14 mouse cellular contexts compared by ENCODE assay signal in genomic region chr11:67023802-67024340, GRCm38 (mm10). TPM values are rescaled to one million over a fixed set of nuclear protein-coding genes. Genes with fewer than 3 reads are reported as not detected.
DNase-seq lines count a peak whose midpoint lies in the region; ATAC-seq and TF ChIP-seq lines count a peak whose summit lies in the region.
"Had no signal": no experiment of that assay in that cellular context is flagged by ENCODE, and none has a peak within 500 bp of the region (broad histone marks: within the 10 kb centered on the region; RNA-seq: fewer than 3 reads in every experiment).

No protein-coding gene starts in this region.

- TF ChIP-seq POLR2A in MEL (IDR thresholded peaks at IDR 0.05; ENCODE audit: control insufficient read depth in 1 of 2, insufficient read depth in 1 of 2, low read depth in 1 of 2, low read length in 2 of 2, poor library complexity in 1 of 2), result no peak

- H3K4me2 ChIP-seq in forebrain, embryonic 12.5 days, result 0 out of 2 replicates have a peak overlapping the region, but pooled peaks have one; percentile 69
- H3K4me2 ChIP-seq in forebrain, embryonic 11.5 days (ENCODE audit: low read depth, low read length, severe bottlenecking), result no peak overlapping the region
- H3K4me2 ChIP-seq in liver, embryonic 11.5 days, result peak overlapping the region; percentile 56
- H3K4me2 ChIP-seq in liver, embryonic 13.5 days, result peak overlapping the region; percentile 79

- peaks cover 13% of the 10 kb centered on the region; the same call in 1 of the 2 replicates for H3K27me3 ChIP-seq in forebrain, embryonic 12.5 days
- H3K27me3 ChIP-seq in forebrain, embryonic 11.5 days (ENCODE audit: control insufficient read depth, insufficient read depth, low read length), result no peaks in the 10 kb centered on the region
- H3K27me3 ChIP-seq in liver, embryonic 11.5 days (replicated peaks; ENCODE audit: control insufficient read depth, insufficient read depth, low read length), result peaks cover 2% of the 10 kb centered on the region; the same call in 1 of the 2 replicates
- H3K27me3 ChIP-seq in MEL (ENCODE audit: control insufficient read depth in 1 of 2, insufficient read depth in 2 of 2, low read length in 2 of 2), result no peaks in the 10 kb centered on the region
- H3K27me3 ChIP-seq in liver, embryonic 13.5 days, result peaks cover 12% of the 10 kb centered on the region
- H3K27me3 ChIP-seq: stomach, embryonic 15.5 days had no signal

- peaks cover 15% of the 10 kb centered on the region for H3K4me1 ChIP-seq in forebrain, embryonic 12.5 days
- H3K4me1 ChIP-seq in forebrain, embryonic 11.5 days (replicated peaks; ENCODE audit: control insufficient read depth, insufficient read depth, low read length), result peaks cover 3% of the 10 kb centered on the region; the same call in 1 of the 2 replicates
- peaks cover 3% of the 10 kb centered on the region; the same call in 1 of the 2 replicates for H3K4me1 ChIP-seq in liver, embryonic 11.5 days (replicated peaks; ENCODE audit: control insufficient read depth, insufficient read depth, low read length)
- H3K4me1 ChIP-seq in MEL (ENCODE audit: control insufficient read depth in 1 of 2, insufficient read depth in 2 of 2, low read length in 2 of 2), result peaks cover 5 to 23% of the 10 kb centered on the region in 2 experiments; a peak in 3 of 4 replicates
- peaks cover 18% of the 10 kb centered on the region for H3K4me1 ChIP-seq in liver, embryonic 13.5 days (replicated peaks)

- no peak for ATAC-seq in forebrain, embryonic 12.5 days (ENCODE audit: low FRiP score)
- no peak for ATAC-seq in forebrain, embryonic 11.5 days (replicated peaks; ENCODE audit: low FRiP score)
- no peak for ATAC-seq in liver, embryonic 11.5 days (replicated peaks; ENCODE audit: low FRiP score)
- no peak for ATAC-seq in liver, embryonic 13.5 days (ENCODE audit: low read depth)
- ATAC-seq in cerebellum, adult (ENCODE audit: insufficient number of reproducible peaks, low FRiP score, low TSS enrichment), result no peak

- no peaks in the 10 kb centered on the region for H3K36me3 ChIP-seq in forebrain, embryonic 12.5 days (replicated peaks)
- no peaks in the 10 kb centered on the region for H3K36me3 ChIP-seq in forebrain, embryonic 11.5 days (ENCODE audit: control insufficient read depth, insufficient read depth, low read length)
- H3K36me3 ChIP-seq in liver, embryonic 11.5 days (ENCODE audit: control insufficient read depth, insufficient read depth, low read length), result no peaks in the 10 kb centered on the region
- H3K36me3 ChIP-seq in MEL (ENCODE audit: control insufficient read depth in 1 of 2, insufficient read depth in 2 of 2, low read length in 2 of 2), result peaks cover 0 to 21% of the 10 kb centered on the region in 2 experiments; a peak in 2 of 4 replicates
- H3K36me3 ChIP-seq in liver, embryonic 13.5 days, result no peaks in the 10 kb centered on the region
- H3K36me3 ChIP-seq: stomach, embryonic 15.5 days had no signal

- H3K9ac ChIP-seq in forebrain, embryonic 12.5 days, result no peak overlapping the region
- H3K9ac ChIP-seq in forebrain, embryonic 11.5 days (ENCODE audit: low read length), result no peak overlapping the region
- no peak overlapping the region; the same call in 1 of the 2 replicates for H3K9ac ChIP-seq in liver, embryonic 11.5 days (ENCODE audit: low read depth, low read length)
- H3K9ac ChIP-seq in MEL (ENCODE audit: control insufficient read depth, low read depth, low read length, poor library complexity, severe bottlenecking), result peak overlapping the region; percentile 85
- H3K9ac ChIP-seq in liver, embryonic 13.5 days, result no peak overlapping the region; the same call in 1 of the 2 replicates
- H3K9ac ChIP-seq: stomach, embryonic 15.5 days had no signal

- no peak for TF ChIP-seq RAD21 in MEL (IDR thresholded peaks at IDR 0.05; ENCODE audit: low read depth, low read length)

- DNase-seq in forebrain, embryonic 11.5 days (ENCODE audit: low spot score), result no peak
- DNase-seq in liver, embryonic 11.5 days (ENCODE audit: low spot score), result no peak
- DNase-seq in liver (no peak), MEL (ENCODE audit: low read depth, low spot score) (no peak)
- DNase-seq in liver, embryonic 13.5 days, result no peak
- no peak for DNase-seq in cerebellum, adult 9-10 months
- DNase-seq: adrenal gland, adult 8-10 months; cerebellum, adult 11 months; heart, adult 11 months; right cerebral cortex, postnatal 14 days had no signal

- no peak overlapping the region for H3K27ac ChIP-seq in forebrain, embryonic 12.5 days
- no peak overlapping the region for H3K27ac ChIP-seq in forebrain, embryonic 11.5 days (ENCODE audit: low read depth, low read length)
- no peak overlapping the region for H3K27ac ChIP-seq in liver, embryonic 11.5 days (ENCODE audit: low read depth, low read length)
- peak overlapping the region; percentile 9; the same call in 1 of the 2 replicates for H3K27ac ChIP-seq in MEL (ENCODE audit: control insufficient read depth, low read depth, low read length)
- H3K27ac ChIP-seq in liver, embryonic 13.5 days, result no peak overlapping the region
- H3K27ac ChIP-seq: macrophage; stomach, embryonic 15.5 days had no signal

- H3K4me3 ChIP-seq in forebrain, embryonic 12.5 days (replicated peaks), result no peak overlapping the region
- no peak overlapping the region for H3K4me3 ChIP-seq in forebrain, embryonic 11.5 days (ENCODE audit: low read depth, low read length)
- H3K4me3 ChIP-seq in liver, embryonic 11.5 days (ENCODE audit: low read depth, low read length), result no peak overlapping the region
- peak overlapping the region; percentile 79 to 87 for H3K4me3 ChIP-seq in MEL (ENCODE audit: control insufficient read depth in 1 of 2, insufficient read depth in 1 of 2, low read depth in 2 of 2, low read length in 2 of 2)
- no peak overlapping the region for H3K4me3 ChIP-seq in liver, embryonic 13.5 days (replicated peaks)

- 14% methylated on average over 6 of the region's 6 CpGs for WGBS in forebrain, embryonic 12.5 days
- 15% methylated on average over 6 of the region's 6 CpGs for WGBS in forebrain, embryonic 11.5 days
- 38% methylated on average over 6 of the region's 6 CpGs for WGBS in liver, embryonic 11.5 days
- WGBS in liver, embryonic 13.5 days (ENCODE audit: insufficient replicate concordance), result 46% methylated on average over 6 of the region's 6 CpGs

- no peaks in the 10 kb centered on the region for H3K9me3 ChIP-seq in forebrain, embryonic 12.5 days
- H3K9me3 ChIP-seq in forebrain, embryonic 11.5 days (ENCODE audit: control insufficient read depth, low read length), result no peaks in the 10 kb centered on the region
- H3K9me3 ChIP-seq in liver, embryonic 11.5 days (ENCODE audit: control insufficient read depth, low read length), result no peaks in the 10 kb centered on the region
- no peaks in the 10 kb centered on the region for H3K9me3 ChIP-seq in MEL (replicated peaks; ENCODE audit: insufficient read depth, low read length)
- H3K9me3 ChIP-seq in liver, embryonic 13.5 days (replicated peaks), result no peaks in the 10 kb centered on the region
- H3K9me3 ChIP-seq: stomach, embryonic 15.5 days had no signal

- no peaks in the 10 kb centered on the region; the same call in 1 of the 2 replicates for H3K79me2 ChIP-seq in MEL (ENCODE audit: control insufficient read depth, insufficient read depth, low read length, poor library complexity)

- no peak for TF ChIP-seq CTCF in MEL (IDR thresholded peaks at IDR 0.05 in 2 of 3, conservative IDR thresholded peaks at IDR 0.05 in 1 of 3; ENCODE audit: control insufficient read depth in 1 of 3, insufficient read depth in 1 of 3, low read depth in 2 of 3, low read length in 3 of 3, poor library complexity in 1 of 3, severe bottlenecking in 1 of 3)

- no peak for TF ChIP-seq EP300 in MEL (IDR thresholded peaks at IDR 0.05; ENCODE audit: low read depth in 1 of 2, low read length in 2 of 2)

RNA-seq across cellular contexts. Expression of gene Tmem220, which starts 1.1 kb away (rescaled TPM):
- 0.46 and 0.81 TPM in 2 replicates for polyA plus RNA-seq in forebrain, embryonic 12.5 days (2016; fragmentation: Nextera tagmentation; extraction: Ambion mirVana)
- 0.49 and 1.3 TPM in 2 replicates for polyA plus RNA-seq in forebrain, embryonic 11.5 days (2014; fragmentation: Nextera tagmentation; extraction: Ambion mirVana)
- 1.8 and 1.9 TPM in 2 replicates for polyA plus RNA-seq in liver, embryonic 11.5 days (2014; fragmentation: Nextera tagmentation; extraction: Ambion mirVana)
- 0.23 and 0.35 TPM in 2 replicates for total RNA-seq in MEL (2012; rRNA removed)
- under 1 TPM in 1 of 2 experiments, not detected in 1; 0.99 TPM for polyA plus RNA-seq in MEL (2012; ENCODE audit: insufficient read depth in 1 of 2, insufficient read length in 2 of 2, low read depth in 1 of 2, low replicate concordance in 2 of 2, missing spikeins in 1 of 2)
- 1.5 and 2.0 TPM in 2 replicates for polyA plus RNA-seq in liver, embryonic 13.5 days (2015; fragmentation: Nextera tagmentation; extraction: Ambion mirVana)

RNA-seq across cellular contexts. Expression of gene Adprm, which starts 28.5 kb away (rescaled TPM):
- 27.0 and 31.9 TPM in 2 replicates for polyA plus RNA-seq in forebrain, embryonic 12.5 days (2016; fragmentation: Nextera tagmentation; extraction: Ambion mirVana)
- polyA plus RNA-seq in forebrain, embryonic 11.5 days (2014; fragmentation: Nextera tagmentation; extraction: Ambion mirVana), result 30.7 and 31.9 TPM in 2 replicates
- polyA plus RNA-seq in liver, embryonic 11.5 days (2014; fragmentation: Nextera tagmentation; extraction: Ambion mirVana), result 17.0 and 18.5 TPM in 2 replicates
- 23.0 and 27.8 TPM in 2 replicates for total RNA-seq in MEL (2012; rRNA removed)
- polyA plus RNA-seq in MEL (2012; ENCODE audit: insufficient read depth in 1 of 2, insufficient read length in 2 of 2, low read depth in 1 of 2, low replicate concordance in 2 of 2, missing spikeins in 1 of 2), result 100 to 1,000 TPM in 1 of 2 experiments, 10 to 100 TPM in 1; 19.7 to 531 TPM
- polyA plus RNA-seq in liver, embryonic 13.5 days (2015; fragmentation: Nextera tagmentation; extraction: Ambion mirVana), result 10.7 and 14.0 TPM in 2 replicates

RNA-seq across cellular contexts. Expression of gene Sco1, which starts 28.6 kb away (rescaled TPM):
- polyA plus RNA-seq in forebrain, embryonic 12.5 days (2016; fragmentation: Nextera tagmentation; extraction: Ambion mirVana), result 15.8 and 16.4 TPM in 2 replicates
- polyA plus RNA-seq in forebrain, embryonic 11.5 days (2014; fragmentation: Nextera tagmentation; extraction: Ambion mirVana), result 19.7 and 21.9 TPM in 2 replicates
- polyA plus RNA-seq in liver, embryonic 11.5 days (2014; fragmentation: Nextera tagmentation; extraction: Ambion mirVana), result 18.8 and 20.3 TPM in 2 replicates
- total RNA-seq in MEL (2012; rRNA removed), result 29.8 and 32.9 TPM in 2 replicates
- polyA plus RNA-seq in MEL (2012; ENCODE audit: insufficient read depth in 1 of 2, insufficient read length in 2 of 2, low read depth in 1 of 2, low replicate concordance in 2 of 2, missing spikeins in 1 of 2), result 10 to 100 TPM in 1 of 2 experiments, not detected in 1; 14.1 TPM
- 8.2 and 10.6 TPM in 2 replicates for polyA plus RNA-seq in liver, embryonic 13.5 days (2015; fragmentation: Nextera tagmentation; extraction: Ambion mirVana)

RNA-seq across cellular contexts. Expression of gene Myh3, which starts 54.2 kb away (rescaled TPM):
- 0.33 and 0.87 TPM in 2 replicates for polyA plus RNA-seq in forebrain, embryonic 12.5 days (2016; fragmentation: Nextera tagmentation; extraction: Ambion mirVana)
- 0.48 and 0.59 TPM in 2 replicates for polyA plus RNA-seq in forebrain, embryonic 11.5 days (2014; fragmentation: Nextera tagmentation; extraction: Ambion mirVana)
- 0.38 and 0.78 TPM in 2 replicates for polyA plus RNA-seq in liver, embryonic 11.5 days (2014; fragmentation: Nextera tagmentation; extraction: Ambion mirVana)
- total RNA-seq in MEL (2012; rRNA removed), result 0.81 and 1.5 TPM in 2 replicates
- polyA plus RNA-seq in MEL (2012; ENCODE audit: insufficient read depth in 1 of 2, insufficient read length in 2 of 2, low read depth in 1 of 2, low replicate concordance in 2 of 2, missing spikeins in 1 of 2), result 1 to 10 TPM in 1 of 2 experiments, not detected in 1; 1.7 TPM
- polyA plus RNA-seq in liver, embryonic 13.5 days (2015; fragmentation: Nextera tagmentation; extraction: Ambion mirVana), result 1.6 and 1.8 TPM in 2 replicates

Comparison
In these comparisons a context has a peak if more than half of its experiments do, and no peak if none do; other contexts are left out.
1. H3K4me3 ChIP-seq: peak in MEL (2 of 2); none in forebrain, embryonic 12.5 days (single experiment), forebrain, embryonic 11.5 days (single experiment), liver, embryonic 11.5 days (single experiment) and liver, embryonic 13.5 days (single experiment).